Mouse (Mus musculus) limb, embryonic 10.5 days (tissue): ENCODE measurements at regions not wholly inside any gene's neighbourhood (a gene's known extent, or its start where the extent isn't known, plus 50 kb on each side); places are given as distances from the start of the nearest gene placed in this dataset.
A peak's percentile ranks its signal among the peaks of the same experiment; 100 is the strongest.

Source experiments
- DNase-seq: peaks from one replicate; pipeline ENCODE4 v3.0.0-alpha.2; 2017; ENCODE audit warnings: low spot score
- H3K27ac ChIP-seq: fragments of 300-500 bp; sonication (generic); 2 replicates; pipeline ENCODE4 v1.5.1; 2016; ENCODE audit warnings: mild to moderate bottlenecking
- H3K27me3 ChIP-seq: fragments of 300-500 bp; sonication (generic); 2 replicates; pipeline ENCODE4 v1.6.1; 2016; ENCODE audit warnings: low read depth, mild to moderate bottlenecking; ENCODE audit not compliant: poor library complexity, severe bottlenecking
- H3K36me3 ChIP-seq: fragments of 300-500 bp; sonication (generic); 2 replicates; pipeline ENCODE4 v1.6.1; 2016; ENCODE audit warnings: mild to moderate bottlenecking, moderate library complexity
- H3K4me1 ChIP-seq: fragments of 300-500 bp; sonication (generic); 2 replicates; pipeline ENCODE4 v1.6.1; 2016
- H3K4me3 ChIP-seq: fragments of 300-500 bp; sonication (generic); 2 replicates; pipeline ENCODE4 v1.5.1; 2016; ENCODE audit warnings: mild to moderate bottlenecking, moderate library complexity
- H3K9me3 ChIP-seq: fragments of 300-500 bp; sonication (generic); replicated peaks from 2 replicates; pipeline ENCODE4 v1.6.1; 2016; ENCODE audit warnings: mild to moderate bottlenecking
- WGBS: fragments of 180-500 bp; shearing (Covaris S2); methylation state at CpG from one replicate; pipeline ENCODE4 v1.1.7; 2016; 5-methylcytosine and 5-hydroxymethylcytosine counted together

DNA sequence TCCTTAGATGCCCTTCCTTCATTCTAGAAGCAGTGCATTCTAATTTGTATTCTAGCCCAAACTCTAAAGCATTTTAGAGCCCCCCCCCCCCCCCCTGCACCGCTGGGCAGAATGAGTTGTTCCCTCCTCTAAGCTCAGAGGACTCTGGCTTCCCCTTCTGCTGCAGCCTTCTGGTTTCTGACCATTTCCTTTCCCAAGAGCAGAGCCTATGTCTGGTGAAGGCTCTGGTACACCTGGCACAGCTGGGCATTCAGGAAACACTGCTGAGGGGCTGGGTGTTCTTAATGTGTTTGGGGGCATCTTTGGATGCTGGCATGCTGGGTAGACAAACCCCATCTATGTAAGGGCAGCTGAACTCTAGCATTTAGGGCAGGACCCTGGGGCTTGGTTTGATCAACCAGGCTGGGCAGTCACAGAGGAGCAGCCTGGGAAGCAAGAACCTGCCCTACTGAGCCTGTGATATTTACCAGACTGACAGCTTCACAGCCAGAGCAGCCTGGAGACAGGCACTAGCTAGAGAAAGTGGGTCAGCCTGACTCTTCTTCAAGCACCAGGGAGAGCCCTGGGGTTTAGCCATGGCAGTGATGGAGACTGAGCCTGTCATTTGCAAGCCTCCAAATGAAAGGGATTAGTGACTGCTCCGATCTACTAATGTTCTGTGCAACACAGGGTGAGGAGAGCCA, 469.7 kb downstream of the Rps24 start:
- 65% methylated on average over 2 of the region's 2 CpGs for WGBS
- no peaks in the 10 kb centered on the region for H3K9me3 ChIP-seq
- H3K4me3 ChIP-seq, result no peak overlapping the region
- H3K27me3 ChIP-seq, result 0 out of 2 replicates have a peak, but pooled peaks cover 4% of the 10 kb centered on the region
- no peaks in the 10 kb centered on the region for H3K36me3 ChIP-seq
- DNase-seq, result no peak
- 0 out of 2 replicates have a peak overlapping the region, but pooled peaks have one; percentile 8 for H3K27ac ChIP-seq
- H3K4me1 ChIP-seq, result peaks cover 21% of the 10 kb centered on the region

DNA sequence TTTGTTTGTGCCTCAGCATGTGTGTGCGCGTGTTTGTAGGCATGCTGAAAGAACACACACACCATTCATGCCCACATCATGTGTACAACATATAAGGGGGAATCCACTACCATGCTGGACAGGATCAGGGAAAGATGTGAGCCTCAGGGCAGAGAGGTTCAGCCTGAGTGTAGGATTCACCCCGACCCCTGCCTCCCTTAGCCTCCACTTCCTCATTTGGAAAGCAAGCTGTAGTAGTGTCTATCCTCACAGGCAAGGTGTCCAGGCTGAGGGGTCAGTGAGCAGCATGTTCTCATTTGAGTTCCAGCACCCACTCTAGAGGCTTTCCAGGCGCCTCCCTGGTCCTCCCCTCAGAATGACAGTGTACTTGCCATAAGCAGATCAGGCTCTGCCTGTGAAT, 470.5 kb downstream of the Rps24 start:
- peaks cover 21% of the 10 kb centered on the region for H3K4me1 ChIP-seq
- no peaks in the 10 kb centered on the region for H3K9me3 ChIP-seq
- DNase-seq, result no peak
- H3K36me3 ChIP-seq, result no peaks in the 10 kb centered on the region
- WGBS, result 90% methylated on average over 4 of the region's 4 CpGs
- H3K4me3 ChIP-seq, result no peak overlapping the region
- H3K27me3 ChIP-seq, result 0 out of 2 replicates have a peak, but pooled peaks cover 4% of the 10 kb centered on the region
- no peak overlapping the region for H3K27ac ChIP-seq

DNA sequence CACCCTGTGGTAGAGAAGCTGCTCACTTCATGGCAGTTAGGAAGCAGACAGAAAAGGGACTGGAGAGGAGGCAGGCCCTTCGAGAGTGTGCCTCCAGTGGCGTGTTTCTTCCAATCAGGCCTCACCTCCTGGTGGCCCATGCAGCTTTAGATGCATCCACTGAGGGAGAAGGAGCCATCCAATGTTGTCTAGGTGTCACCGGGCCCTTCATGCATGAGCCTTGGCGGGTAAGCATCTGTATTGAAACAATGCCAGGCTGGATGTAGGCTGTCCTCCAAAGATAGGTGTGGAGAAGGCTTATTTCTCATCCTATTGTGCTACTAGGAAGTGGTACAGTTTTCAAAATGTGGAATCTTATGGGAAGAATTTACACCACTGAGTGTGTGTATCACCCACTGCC, 471.9 kb downstream of the Rps24 start:
- H3K27ac ChIP-seq, result no peak overlapping the region
- no peak overlapping the region for H3K4me3 ChIP-seq
- H3K36me3 ChIP-seq, result no peaks in the 10 kb centered on the region
- H3K27me3 ChIP-seq, result 0 out of 2 replicates have a peak, but pooled peaks cover 4% of the 10 kb centered on the region
- no peak for DNase-seq
- WGBS, result 85% methylated on average over 4 of the region's 4 CpGs
- peaks cover 21% of the 10 kb centered on the region for H3K4me1 ChIP-seq
- no peaks in the 10 kb centered on the region for H3K9me3 ChIP-seq

DNA sequence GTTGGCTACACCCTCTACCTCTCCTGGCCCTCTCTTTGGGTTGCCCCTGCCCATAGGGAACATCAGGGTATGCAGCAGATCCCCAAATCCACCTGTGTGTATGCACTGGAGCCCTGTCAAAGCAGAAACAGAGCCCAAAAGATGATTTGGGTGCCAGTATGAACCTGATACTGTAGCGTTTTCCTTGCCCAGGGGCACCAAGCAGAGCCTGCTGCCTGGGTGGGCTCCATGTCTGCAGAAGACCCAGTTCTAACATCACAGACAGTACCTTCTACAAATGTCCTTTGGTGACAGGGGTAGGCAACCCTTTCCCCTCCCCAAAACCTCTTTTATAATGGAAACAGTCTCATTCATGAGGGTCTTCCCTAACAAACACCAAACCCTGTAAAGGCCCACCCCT, 472.5 kb downstream of the Rps24 start:
- Histone ChIP-seq H3K36me3 (no peaks in the 10 kb centered on the region), H3K9me3 (no peaks in the 10 kb centered on the region), H3K4me1 (peaks cover 21% of the 10 kb centered on the region), H3K27me3 (0 out of 2 replicates have a peak, but pooled peaks cover 4% of the 10 kb centered on the region), H3K4me3 (no peak overlapping the region), H3K27ac (no peak overlapping the region; the same call in 1 of the 2 replicates)
- no peak for DNase-seq
- 76% methylated on average over 1 of the region's 1 CpGs for WGBS

DNA sequence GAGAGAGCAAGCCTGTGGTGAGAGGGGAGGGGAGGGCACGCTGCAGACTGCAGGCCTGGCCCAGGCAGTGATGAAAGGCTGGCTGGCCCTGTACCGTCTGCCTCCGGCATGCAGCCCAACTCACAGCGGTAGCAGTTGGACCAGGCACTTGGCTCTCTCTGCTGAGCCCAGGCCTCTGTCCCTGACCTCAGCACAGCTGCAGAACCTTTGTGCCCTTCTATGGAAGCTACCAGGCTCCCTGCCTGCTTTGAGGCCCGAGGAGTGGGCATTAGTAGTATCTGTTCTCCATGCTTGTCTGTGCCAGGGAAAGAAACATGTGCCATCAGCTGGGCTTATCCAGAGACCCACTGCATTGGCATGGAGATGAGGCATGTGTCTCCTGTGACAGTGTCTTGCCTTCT, 473.2 kb downstream of the Rps24 start:
- Histone ChIP-seq H3K27me3 (0 out of 2 replicates have a peak, but pooled peaks cover 4% of the 10 kb centered on the region), H3K9me3 (no peaks in the 10 kb centered on the region), H3K27ac (peak overlapping the region; percentile 78), H3K4me1 (peaks cover 21% of the 10 kb centered on the region), H3K36me3 (no peaks in the 10 kb centered on the region), H3K4me3 (no peak overlapping the region)
- no peak for DNase-seq
- WGBS, result 42% methylated on average over 5 of the region's 5 CpGs

DNA sequence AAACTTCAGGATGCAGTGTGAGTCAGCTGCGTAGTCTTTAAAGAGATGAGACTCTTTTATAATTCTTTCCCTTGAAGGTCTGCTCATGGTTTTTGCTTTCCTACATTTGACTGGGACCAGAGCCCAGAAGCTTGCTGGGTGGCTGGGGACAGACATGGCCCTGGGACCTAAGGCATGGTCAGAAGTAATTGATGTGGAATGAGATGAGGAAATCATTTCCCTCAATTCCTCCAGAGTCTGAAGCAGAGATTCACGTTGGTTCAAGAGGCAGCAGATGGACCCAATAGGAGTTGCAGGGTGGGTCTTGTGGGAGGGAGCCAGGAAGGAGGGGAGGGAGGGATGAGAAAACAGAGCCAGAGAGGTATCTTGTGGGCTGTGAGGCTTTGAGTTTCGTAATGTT, 473.9 kb downstream of the Rps24 start:
- no peak for DNase-seq
- Histone ChIP-seq H3K36me3 (no peaks in the 10 kb centered on the region), H3K4me1 (peaks cover 19% of the 10 kb centered on the region), H3K9me3 (no peaks in the 10 kb centered on the region), H3K27ac (peak overlapping the region; percentile 17; the same call in 1 of the 2 replicates), H3K4me3 (no peak overlapping the region), H3K27me3 (0 out of 2 replicates have a peak, but pooled peaks cover 4% of the 10 kb centered on the region)
- 52% methylated on average over 3 of the region's 3 CpGs for WGBS

DNA sequence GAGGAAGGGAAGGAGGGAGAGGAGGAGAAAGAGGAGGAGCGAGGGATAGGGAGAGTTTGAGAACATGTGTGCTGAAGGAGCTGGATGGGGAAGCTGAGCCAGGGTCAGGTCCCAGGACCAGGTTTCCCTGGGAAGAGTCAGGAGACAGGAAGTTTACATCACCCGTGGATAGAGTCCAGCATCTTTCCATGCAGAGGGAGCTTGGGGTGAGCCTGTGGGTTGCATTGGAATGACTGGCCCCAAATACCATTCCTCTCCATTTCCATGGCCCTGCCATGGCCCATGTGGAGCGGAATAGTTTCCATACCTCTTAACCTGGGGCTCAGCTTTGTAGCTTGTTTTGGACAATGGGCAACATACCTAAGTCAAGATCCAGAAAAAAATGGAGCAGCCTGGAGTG, 474.8 kb downstream of the Rps24 start:
- 87% methylated on average over 3 of the region's 3 CpGs for WGBS
- no peaks in the 10 kb centered on the region for H3K9me3 ChIP-seq
- H3K27me3 ChIP-seq, result 0 out of 2 replicates have a peak, but pooled peaks cover 4% of the 10 kb centered on the region
- H3K27ac ChIP-seq, result 0 out of 2 replicates have a peak overlapping the region, but pooled peaks have one; percentile 28
- H3K4me1 ChIP-seq, result peaks cover 16% of the 10 kb centered on the region
- H3K4me3 ChIP-seq, result no peak overlapping the region
- no peaks in the 10 kb centered on the region for H3K36me3 ChIP-seq
- no peak for DNase-seq

DNA sequence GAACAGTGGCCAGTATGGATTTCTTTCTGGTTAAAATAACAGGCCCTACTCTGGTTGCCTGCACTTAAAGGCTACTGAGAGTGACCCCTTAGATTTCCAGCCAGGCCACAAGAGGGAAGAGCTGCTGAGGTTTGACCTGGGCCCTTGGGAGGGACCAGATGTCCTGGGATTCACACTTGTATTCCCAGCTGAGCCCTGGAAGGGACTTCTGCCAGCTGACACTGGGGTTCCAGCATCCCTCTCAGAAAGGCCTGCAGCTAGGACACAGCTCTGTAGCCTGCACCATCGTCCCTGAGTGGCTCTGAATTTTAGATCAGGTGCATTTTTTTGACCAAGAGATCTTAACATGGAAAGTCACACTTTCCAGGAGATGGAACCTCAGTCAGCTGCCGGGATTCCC, 482.7 kb downstream of the Rps24 start:
- peaks cover 21% of the 10 kb centered on the region for H3K4me1 ChIP-seq
- no peak overlapping the region for H3K4me3 ChIP-seq
- H3K27me3 ChIP-seq, result no peaks in the 10 kb centered on the region
- WGBS, result 86% methylated on average over 2 of the region's 2 CpGs
- H3K9me3 ChIP-seq, result no peaks in the 10 kb centered on the region
- no peak overlapping the region for H3K27ac ChIP-seq
- DNase-seq, result no peak
- no peaks in the 10 kb centered on the region for H3K36me3 ChIP-seq

DNA sequence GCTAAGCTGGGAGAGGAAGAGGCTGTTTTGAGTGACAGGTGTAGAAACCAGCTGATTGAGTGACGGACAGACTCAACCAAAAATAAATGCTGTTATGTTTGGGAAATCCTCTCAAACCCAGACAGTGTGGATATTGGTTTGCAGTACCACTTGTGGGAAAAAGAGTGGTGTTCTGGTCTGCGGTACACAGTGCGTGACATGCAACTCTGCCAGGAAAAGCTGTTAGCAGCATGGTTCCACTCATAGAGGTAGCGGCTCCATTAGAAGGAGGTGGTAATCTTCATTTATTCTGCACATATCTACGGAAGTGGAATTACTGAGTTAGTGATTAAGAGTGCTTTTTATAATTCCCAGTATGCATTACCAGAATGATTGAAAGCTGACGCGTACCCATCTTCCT, 485.4 kb downstream of the Rps24 start:
- Histone ChIP-seq H3K4me3 (no peak overlapping the region), H3K27ac (no peak overlapping the region), H3K27me3 (no peaks in the 10 kb centered on the region), H3K36me3 (no peaks in the 10 kb centered on the region), H3K9me3 (no peaks in the 10 kb centered on the region), H3K4me1 (peaks cover 21% of the 10 kb centered on the region)
- DNase-seq, result no peak
- WGBS, result 94% methylated on average over 7 of the region's 7 CpGs

DNA sequence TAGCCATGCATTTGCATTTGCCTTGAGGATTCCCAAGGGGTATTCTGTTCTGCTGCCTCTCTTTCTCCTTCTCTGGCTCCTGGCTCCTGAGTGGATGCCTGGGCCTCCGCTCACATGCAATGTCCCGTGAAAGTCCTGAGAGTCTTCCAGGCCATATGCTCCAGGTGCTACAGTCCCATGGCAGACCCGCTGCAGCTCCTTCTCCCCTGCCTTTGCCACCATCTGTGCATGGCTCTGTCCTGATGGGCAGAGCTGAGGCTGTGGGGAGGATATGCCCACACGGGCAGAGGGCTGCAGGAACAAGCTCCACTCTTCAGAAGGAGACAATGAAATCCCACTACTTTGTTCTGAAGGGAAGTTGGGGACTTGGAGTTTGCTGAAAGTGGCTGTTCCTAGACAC, 485.9 kb upstream of the Zmiz1 start:
- H3K9me3 ChIP-seq, result no peaks in the 10 kb centered on the region
- H3K27me3 ChIP-seq, result no peaks in the 10 kb centered on the region
- no peak for DNase-seq
- H3K36me3 ChIP-seq, result no peaks in the 10 kb centered on the region
- H3K27ac ChIP-seq, result peak overlapping the region; percentile 61; the same call in 1 of the 2 replicates
- 81% methylated on average over 4 of the region's 4 CpGs for WGBS
- no peak overlapping the region for H3K4me3 ChIP-seq
- peaks cover 21% of the 10 kb centered on the region for H3K4me1 ChIP-seq

DNA sequence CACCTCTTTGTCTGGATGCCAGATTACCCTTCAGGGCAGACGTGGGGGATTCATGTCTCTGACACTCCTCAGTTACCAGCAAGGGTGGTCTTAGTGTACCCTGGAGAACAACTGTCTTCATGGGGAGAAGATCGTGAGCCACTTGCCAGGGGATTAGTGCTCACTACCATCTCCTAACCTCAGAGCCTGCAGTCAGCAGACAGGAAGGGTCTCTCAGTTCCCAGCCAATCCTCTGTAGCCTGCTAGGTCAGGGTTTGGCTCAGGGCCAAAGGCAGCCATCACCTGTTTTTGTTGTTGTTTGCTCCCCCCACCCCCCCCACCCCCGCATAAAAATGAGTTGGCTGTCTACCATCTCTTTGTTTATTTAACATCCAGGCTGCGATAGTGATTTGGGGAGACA, 485.4 kb upstream of the Zmiz1 start:
- 63% methylated on average over 4 of the region's 4 CpGs for WGBS
- Histone ChIP-seq H3K27ac (peak overlapping the region; percentile 61), H3K4me3 (no peak overlapping the region)

DNA sequence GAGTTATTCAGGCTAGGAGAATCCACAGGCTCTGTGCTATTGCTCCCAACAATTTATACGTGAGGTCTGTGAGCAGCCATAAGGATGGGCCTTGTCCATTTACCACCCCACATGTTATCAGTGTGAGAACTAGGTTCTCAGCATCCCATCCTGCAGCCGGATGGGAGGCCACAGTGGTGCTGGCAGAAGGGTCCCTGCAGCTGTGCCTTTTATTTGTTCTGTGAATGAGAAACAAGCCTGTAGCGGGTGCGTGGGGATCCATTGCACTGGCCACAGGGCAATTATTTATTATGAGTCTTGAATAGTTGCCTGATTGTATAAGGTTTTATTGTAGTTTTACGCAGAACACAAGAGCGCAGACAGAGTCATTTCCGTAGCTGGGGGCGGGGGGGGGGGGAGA, 476.5 kb upstream of the Zmiz1 start:
- Histone ChIP-seq H3K4me3 (no peak overlapping the region), H3K4me1 (peaks cover 49% of the 10 kb centered on the region), H3K36me3 (no peaks in the 10 kb centered on the region), H3K27ac (peak overlapping the region; percentile 74), H3K27me3 (no peaks in the 10 kb centered on the region), H3K9me3 (no peaks in the 10 kb centered on the region)
- 80% methylated on average over 8 of the region's 8 CpGs for WGBS
- no peak for DNase-seq

More for the DNA sequence above, 485.4 kb upstream of the Zmiz1 start:
- Histone ChIP-seq H3K27me3 (no peaks in the 10 kb centered on the region), H3K36me3 (no peaks in the 10 kb centered on the region), H3K9me3 (no peaks in the 10 kb centered on the region), H3K4me1 (peaks cover 21% of the 10 kb centered on the region)
- DNase-seq, result no peak

DNA sequence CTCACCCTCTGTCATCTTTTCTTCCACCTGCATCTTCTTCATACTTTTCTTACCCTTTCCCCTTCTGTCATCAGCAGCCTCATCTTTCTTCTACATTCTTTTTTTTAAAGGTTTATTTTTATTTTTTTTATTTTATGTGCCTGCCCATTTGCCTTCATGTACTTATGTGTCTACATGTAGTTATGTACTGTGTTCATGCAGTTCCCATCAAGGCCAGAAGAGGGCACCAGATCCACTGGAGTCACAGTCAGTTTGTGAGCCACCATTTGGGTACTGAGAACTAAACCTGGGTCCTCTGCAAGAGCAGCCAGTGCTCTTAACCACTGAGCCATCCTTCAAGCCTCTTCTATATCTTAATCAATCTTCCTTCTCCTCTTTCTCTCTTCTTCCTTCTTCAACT, 475.7 kb upstream of the Zmiz1 start:
- Histone ChIP-seq H3K27me3 (no peaks in the 10 kb centered on the region), H3K9me3 (no peaks in the 10 kb centered on the region), H3K27ac (peak overlapping the region; percentile 74; the same call in 1 of the 2 replicates), H3K4me1 (peaks cover 51% of the 10 kb centered on the region), H3K36me3 (no peaks in the 10 kb centered on the region), H3K4me3 (no peak overlapping the region)
- DNase-seq, result peak; percentile 51
